Mouse (Mus musculus) left cerebral cortex, postnatal 36 days (tissue): ENCODE data around the gene Rhox4c. TPM values are rescaled to one million over a fixed set of nuclear protein-coding genes. Genes with fewer than 3 reads are reported as not detected.
"Not testable (repeated sequence)": the region's sequence is repeated elsewhere in the genome, so short reads cannot be mapped to it uniquely, and the experiment has no call there.

ENCODE experiments used
- DNase-seq, 2 experiments: peaks; one replicate each; pipeline ENCODE4 v3.0.0; 2021 to 2022; ENCODE audit warnings: low spot score in 2 of 2, mixed read lengths in 1 of 2
- intact Hi-C: fragments of 180-260 bp; cut with DNase I; formaldehyde crosslinking; loops from one replicate; pipeline ENCODE4 v1.15.1; 2025
- total RNA-seq, 2 experiments: library from RNA; stranded (reverse); gene quantifications; 2 replicates each; pipeline ENCODE4 v1.2.3; 2021

Rhox4c gene
- total RNA-seq = not detected

DNA sequence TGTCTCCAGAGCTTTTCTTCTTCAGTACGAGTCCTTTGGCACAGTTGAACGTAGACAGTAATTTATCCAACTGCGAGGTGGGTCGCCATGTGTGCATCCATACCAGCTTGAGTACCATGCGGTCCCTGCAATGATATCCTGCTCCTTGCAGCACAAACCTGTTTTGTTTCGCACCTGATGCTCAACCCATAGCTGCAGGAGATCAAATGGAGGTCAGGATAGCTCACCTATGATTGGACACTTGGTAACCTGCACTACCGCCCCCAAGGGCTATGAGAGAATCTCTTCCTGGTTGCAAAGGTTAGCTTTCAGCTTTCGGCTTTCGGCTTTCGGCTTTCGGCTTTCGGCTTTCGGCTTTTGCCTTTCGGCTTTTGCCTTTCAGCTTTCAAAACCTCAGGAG lies at the start of gene Rhox4c:
Rhox4c (plus strand) TSS at position 301 of the 400 bp plus-strand sequence.
- intact Hi-C loops, DNase-seq: not testable (repeated sequence)

DNA sequence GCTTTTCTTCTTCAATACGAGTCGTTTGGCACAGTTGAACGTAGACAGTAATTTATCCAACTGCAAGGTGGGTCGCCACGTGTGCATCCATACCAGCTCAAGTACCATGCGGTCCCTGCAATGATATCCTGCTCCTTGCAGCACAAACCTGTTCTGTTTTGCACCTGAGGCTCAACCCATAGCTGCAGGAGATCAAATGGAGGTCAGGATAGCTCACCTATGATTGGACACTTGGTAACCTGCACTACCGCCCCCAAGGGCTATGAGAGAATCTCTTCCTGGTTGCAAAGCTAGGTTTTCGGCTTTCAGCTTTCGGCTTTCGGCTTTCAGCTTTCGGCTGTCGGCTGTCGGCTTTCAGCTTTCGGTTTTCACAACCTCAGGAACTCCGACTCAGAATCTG lies 47.9 kb upstream of the Rhox4c start, which contains the start of gene Rhox4b:
Rhox4b (plus strand) TSS at position 301 of the 400 bp plus-strand sequence.
- DNase-seq, intact Hi-C loops: not testable (repeated sequence)

GRCm38 (mm10) chrX:37453380-37453779 lies 26.8 kb upstream of the Rhox4c start, which contains the start of gene Rhox2c:
Rhox2c (plus strand) TSS chrX:37453680.
- DNase-seq, intact Hi-C loops: not testable (repeated sequence)

GRCm38 (mm10) chrX:37458285-37458684 lies 21.9 kb upstream of the Rhox4c start, which contains the start of gene Rhox3c:
Rhox3c (plus strand) TSS chrX:37458585.
- intact Hi-C loops = not testable (repeated sequence)

DNA sequence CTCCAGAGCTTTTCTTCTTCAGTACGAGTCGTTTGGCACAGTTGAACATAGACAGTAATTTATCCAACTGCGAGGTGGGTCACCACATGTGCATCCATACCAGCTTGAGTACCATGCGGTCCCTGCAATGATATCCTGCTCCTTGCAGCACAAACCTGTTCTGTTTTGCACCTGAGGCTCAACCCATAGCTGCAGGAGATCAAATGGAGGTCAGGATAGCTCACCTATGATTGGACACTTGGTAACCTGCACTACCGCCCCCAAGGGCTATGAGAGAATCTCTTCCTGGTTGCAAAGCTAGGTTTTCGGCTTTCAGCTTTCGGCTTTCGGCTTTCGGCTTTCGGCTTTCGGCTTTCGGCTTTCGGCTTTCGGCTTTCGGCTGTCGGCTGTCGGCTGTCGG lies 33.9 kb downstream of the Rhox4c start, which contains the start of gene Rhox4d:
Rhox4d (plus strand) TSS at position 301 of the 400 bp plus-strand sequence.
- intact Hi-C loops, DNase-seq: not testable (repeated sequence)

More at GRCm38 (mm10) chrX:37458285-37458684, 21.9 kb upstream of the Rhox4c start, which contains the start of gene Rhox3c:
- not testable (repeated sequence) for DNase-seq

GRCm38 (mm10) chrX:37530152-37530551 lies 50.0 kb downstream of the Rhox4c start, which contains the start of gene Rhox2e:
Rhox2e (plus strand) TSS chrX:37530452.
- DNase-seq, intact Hi-C loops: not testable (repeated sequence)

Other genes with a start within 250 kb of the Rhox4c start
- gene Rhox2a, start 235.4 kb upstream of the Rhox4c start, total RNA-seq = not detected
- not detected for gene Rhox3a, start 230.4 kb upstream of the Rhox4c start, total RNA-seq
- gene Rhox4a, start 215.0 kb upstream of the Rhox4c start, total RNA-seq = not detected
- not detected for gene Rhox3a2, start 100.3 kb upstream of the Rhox4c start, total RNA-seq
- gene Rhox4a2, start 89.5 kb upstream of the Rhox4c start, total RNA-seq = not detected
- gene Rhox2b, start 68.3 kb upstream of the Rhox4c start, total RNA-seq = not detected
- not detected for gene Rhox4b, start 47.8 kb upstream of the Rhox4c start, total RNA-seq
- not detected for gene Rhox2c, start 26.7 kb upstream of the Rhox4c start, total RNA-seq
- gene Rhox3c, start 21.8 kb upstream of the Rhox4c start, total RNA-seq = not detected
- not detected for gene Rhox2d, start 13.1 kb downstream of the Rhox4c start, total RNA-seq
- not detected for gene Rhox4d, start 34.0 kb downstream of the Rhox4c start, total RNA-seq
- gene Rhox2e, start 50.1 kb downstream of the Rhox4c start, total RNA-seq = not detected
- not detected for gene Rhox3e, start 61.7 kb downstream of the Rhox4c start, total RNA-seq
- not detected for gene Rhox4e, start 77.1 kb downstream of the Rhox4c start, total RNA-seq
- not detected for gene Rhox2f, start 91.1 kb downstream of the Rhox4c start, total RNA-seq
- not detected for gene Rhox3f, start 100.7 kb downstream of the Rhox4c start, total RNA-seq
- not detected for gene Rhox4f, start 127.4 kb downstream of the Rhox4c start, total RNA-seq
- gene Rhox3g, start 148.3 kb downstream of the Rhox4c start, total RNA-seq = not detected
- gene Rhox2g, start 163.1 kb downstream of the Rhox4c start, total RNA-seq = not detected
- not detected for gene Rhox4g, start 171.0 kb downstream of the Rhox4c start, total RNA-seq
- gene Rhox3h, start 188.4 kb downstream of the Rhox4c start, total RNA-seq = not detected
- not detected for gene Rhox2h, start 192.9 kb downstream of the Rhox4c start, total RNA-seq